Mouse (Mus musculus) stomach, embryonic 16.5 days (tissue): ENCODE results near the gene Spaca9. TPM values are rescaled to one million over a fixed set of nuclear protein-coding genes. Genes with fewer than 3 reads are reported as not detected.
A peak's percentile ranks its signal among the peaks of the same experiment; 100 is the strongest.

Experiments used
- ATAC-seq: fragments of 200-750 bp; cut with Nextera tagmentation; 2 replicates; pipeline ENCODE4 v1.8.0; 2017; ENCODE audit warnings: moderate number of reproducible peaks, moderate TSS enrichment; ENCODE audit not compliant: insufficient read depth, low FRiP score
- H3K27ac ChIP-seq: fragments of 300-500 bp; sonication (generic); 2 replicates; pipeline ENCODE4 v1.5.1; 2014; ENCODE audit warnings: low read length
- H3K27me3 ChIP-seq: fragments of 300-500 bp; sonication (generic); 2 replicates; pipeline ENCODE4 v1.6.1; 2014; ENCODE audit warnings: low read length, control low read depth, mixed read lengths; ENCODE audit not compliant: control insufficient read depth, insufficient read depth
- H3K36me3 ChIP-seq: fragments of 300-500 bp; sonication (generic); 2 replicates; pipeline ENCODE4 v1.6.1; 2014; ENCODE audit warnings: low read length; ENCODE audit not compliant: control insufficient read depth, insufficient read depth
- H3K4me1 ChIP-seq: fragments of 300-500 bp; sonication (generic); 2 replicates; pipeline ENCODE4 v1.6.1; 2014; ENCODE audit warnings: low read length, control low read depth, mixed read lengths; ENCODE audit not compliant: control insufficient read depth, insufficient read depth
- H3K4me2 ChIP-seq: fragments of 300-500 bp; sonication (generic); 2 replicates; pipeline ENCODE4 v1.6.1; 2014; ENCODE audit warnings: low read depth, low read length, mixed read lengths
- H3K4me3 ChIP-seq: fragments of 300-500 bp; sonication (generic); replicated peaks from 2 replicates; pipeline ENCODE4 v1.5.1; 2014; ENCODE audit warnings: mild to moderate bottlenecking, low read length
- H3K9ac ChIP-seq: fragments of 300-500 bp; sonication (generic); 2 replicates; pipeline ENCODE4 v1.6.1; 2014; ENCODE audit warnings: low read length
- H3K9me3 ChIP-seq: fragments of 300-500 bp; sonication (generic); replicated peaks from 2 replicates; pipeline ENCODE4 v1.6.1; 2016; ENCODE audit warnings: low read length, control low read depth; ENCODE audit not compliant: control insufficient read depth
- WGBS: fragments of 180-500 bp; shearing (Covaris S2); extraction: QIAGEN DNeasy Blood & Tissue Kit; methylation state at CpG from one replicate; pipeline ENCODE4 v1.1.7; 2014; 5-methylcytosine and 5-hydroxymethylcytosine counted together
- polyA plus RNA-seq: library from polyadenylated mRNA; unstranded; fragments of >200 nt; fragmentation: Nextera tagmentation; extraction: Ambion mirVana; gene quantifications from 2 replicates; pipeline ENCODE4 v1.2.1, GENCODE M21; 2015

Spaca9 gene
- polyA plus RNA-seq, 1 experiment from 2014 or later, result 1.3 TPM

GRCm38 (mm10) chr2:28685895-28686294 is 13.6 kb downstream of the Spaca9 start:
- WGBS, result 83% methylated on average over 7 of the region's 7 CpGs
- no peaks in the 10 kb centered on the region for H3K4me1 ChIP-seq
- H3K36me3 ChIP-seq, result no peaks in the 10 kb centered on the region; the same call in 1 of the 2 replicates
- ATAC-seq, result no peak
- H3K4me3 ChIP-seq, result no peak overlapping the region
- no peaks in the 10 kb centered on the region for H3K27me3 ChIP-seq
- H3K9me3 ChIP-seq, result no peaks in the 10 kb centered on the region
- H3K9ac ChIP-seq, result no peak overlapping the region
- H3K4me2 ChIP-seq, result no peak overlapping the region
- no peak overlapping the region for H3K27ac ChIP-seq

DNA sequence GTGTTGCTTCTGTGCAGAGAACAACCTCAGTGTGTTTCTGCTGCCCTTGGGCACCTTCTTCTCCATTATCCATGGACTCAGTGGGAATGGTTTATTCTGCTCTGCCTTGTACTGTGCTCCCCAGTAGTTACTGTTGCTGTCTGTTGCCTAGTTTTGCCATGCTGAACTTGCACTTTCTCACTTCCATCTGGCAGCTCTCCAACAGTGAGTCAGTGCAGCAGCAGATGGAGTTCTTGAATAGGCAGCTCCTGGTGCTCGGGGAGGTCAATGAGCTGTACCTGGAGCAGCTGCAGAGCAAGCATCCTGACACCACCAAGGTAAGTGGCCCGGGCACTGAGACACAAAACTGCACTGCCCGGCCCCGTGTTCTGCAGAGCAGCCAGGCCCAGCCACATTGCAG is 17.8 kb downstream of the Spaca9 start:
- Histone ChIP-seq H3K27ac (no peak overlapping the region), H3K9ac (no peak overlapping the region), H3K4me3 (no peak overlapping the region), H3K27me3 (no peaks in the 10 kb centered on the region), H3K4me1 (no peaks in the 10 kb centered on the region), H3K4me2 (no peak overlapping the region), H3K9me3 (no peaks in the 10 kb centered on the region), H3K36me3 (no peaks in the 10 kb centered on the region; the same call in 1 of the 2 replicates)
- no peak for ATAC-seq
- WGBS, result 79% methylated on average over 4 of the region's 4 CpGs

- no peaks in the 10 kb centered on the region for H3K27me3 ChIP-seq
- no peaks in the 10 kb centered on the region; the same call in none of the 2 replicates for H3K36me3 ChIP-seq
- H3K9ac ChIP-seq, result no peak overlapping the region
- H3K4me1 ChIP-seq, result no peaks in the 10 kb centered on the region
- 31% methylated on average over 4 of the region's 4 CpGs for WGBS
- no peak overlapping the region for H3K4me3 ChIP-seq
- H3K9me3 ChIP-seq, result no peaks in the 10 kb centered on the region
- H3K27ac ChIP-seq, result no peak overlapping the region
- no peak overlapping the region for H3K4me2 ChIP-seq
- no peak for ATAC-seq
These were observed 18.8 kb downstream of the Spaca9 start for GRCm38 (mm10) chr2:28680710-28681109.

- H3K4me1 ChIP-seq, result no peaks in the 10 kb centered on the region
- no peak overlapping the region for H3K4me3 ChIP-seq
- no peak overlapping the region for H3K4me2 ChIP-seq
- peak overlapping the region; percentile 43; the same call in 1 of the 2 replicates for H3K27ac ChIP-seq
- H3K9me3 ChIP-seq, result no peaks in the 10 kb centered on the region
- H3K9ac ChIP-seq, result no peak overlapping the region
- peak; percentile 85 for ATAC-seq
- H3K36me3 ChIP-seq, result peaks cover 5% of the 10 kb centered on the region
- 79% methylated on average over 8 of the region's 8 CpGs for WGBS
- H3K27me3 ChIP-seq, result no peaks in the 10 kb centered on the region
These were observed 23.5 kb downstream of the Spaca9 start for GRCm38 (mm10) chr2:28676005-28676404.

DNA sequence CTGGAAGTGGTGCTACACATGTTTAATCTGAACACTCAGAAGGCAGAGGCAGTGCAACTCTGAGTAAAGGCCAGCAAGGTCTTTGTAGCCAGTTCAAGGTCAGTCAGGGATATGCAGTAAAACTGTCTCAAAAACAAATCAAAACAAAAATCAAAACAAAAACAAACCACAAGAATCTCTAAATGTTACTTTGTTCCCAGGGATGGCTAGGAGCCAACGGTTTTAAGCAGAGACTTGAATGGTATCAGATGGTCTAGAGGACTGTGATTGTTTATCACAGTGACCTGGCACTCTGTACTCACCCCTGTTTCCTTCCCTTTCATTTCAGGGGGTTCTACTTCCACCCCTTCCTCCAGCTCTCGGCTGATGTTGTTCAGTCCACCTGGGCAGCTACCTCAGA is 28.1 kb downstream of the Spaca9 start:
- Histone ChIP-seq H3K27ac (no peak overlapping the region), H3K4me1 (no peaks in the 10 kb centered on the region), H3K27me3 (no peaks in the 10 kb centered on the region), H3K9ac (no peak overlapping the region), H3K9me3 (no peaks in the 10 kb centered on the region), H3K36me3 (peaks cover 5% of the 10 kb centered on the region; the same call in 1 of the 2 replicates), H3K4me3 (no peak overlapping the region), H3K4me2 (no peak overlapping the region)
- ATAC-seq, result no peak
- 80% methylated on average over 2 of the region's 2 CpGs for WGBS

- no peaks in the 10 kb centered on the region for H3K36me3 ChIP-seq
- H3K9me3 ChIP-seq, result no peaks in the 10 kb centered on the region
- H3K4me3 ChIP-seq, result no peak overlapping the region
- H3K4me1 ChIP-seq, result no peaks in the 10 kb centered on the region
- H3K4me2 ChIP-seq, result no peak overlapping the region
- no peak overlapping the region for H3K9ac ChIP-seq
- H3K27ac ChIP-seq, result no peak overlapping the region
- no peak for ATAC-seq
- WGBS, result 65% methylated on average over 3 of the region's 3 CpGs
- H3K27me3 ChIP-seq, result no peaks in the 10 kb centered on the region
These were observed 33.7 kb downstream of the Spaca9 start for GRCm38 (mm10) chr2:28665818-28666217.

DNA sequence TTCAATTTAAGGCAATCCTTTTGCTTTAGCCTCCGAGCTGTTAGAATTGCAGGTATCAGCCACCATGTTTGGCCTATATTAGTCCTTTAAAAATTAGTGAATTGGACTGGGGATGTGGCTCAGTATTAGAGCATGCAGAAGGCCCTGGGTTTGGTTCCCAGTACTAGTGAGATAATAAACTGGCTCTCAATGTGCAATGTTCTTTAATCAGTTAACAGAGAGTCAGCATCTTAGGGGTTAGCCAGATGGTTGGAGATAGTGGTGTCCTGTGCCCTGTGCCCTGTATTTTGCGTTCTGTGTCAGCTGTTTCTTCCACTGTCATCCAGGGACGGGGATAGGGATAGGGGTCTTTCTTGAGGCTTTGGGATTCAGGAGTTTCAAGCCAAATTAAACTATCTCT is 36.6 kb downstream of the Spaca9 start:
- no peak for ATAC-seq
- 92% methylated on average over 3 of the region's 3 CpGs for WGBS
- Histone ChIP-seq H3K36me3 (no peaks in the 10 kb centered on the region), H3K9me3 (no peaks in the 10 kb centered on the region), H3K4me2 (no peak overlapping the region), H3K27me3 (no peaks in the 10 kb centered on the region), H3K4me3 (no peak overlapping the region), H3K4me1 (no peaks in the 10 kb centered on the region), H3K27ac (no peak overlapping the region), H3K9ac (no peak overlapping the region)

GRCm38 (mm10) chr2:28656216-28656615 is 43.3 kb downstream of the Spaca9 start:
- ATAC-seq, result no peak
- H3K27me3 ChIP-seq, result no peaks in the 10 kb centered on the region
- no peak overlapping the region for H3K4me2 ChIP-seq
- H3K36me3 ChIP-seq, result no peaks in the 10 kb centered on the region; the same call in 1 of the 2 replicates
- H3K9ac ChIP-seq, result no peak overlapping the region
- WGBS, result 74% methylated on average over 8 of the region's 8 CpGs
- H3K4me3 ChIP-seq, result no peak overlapping the region
- H3K27ac ChIP-seq, result no peak overlapping the region
- no peaks in the 10 kb centered on the region for H3K4me1 ChIP-seq
- H3K9me3 ChIP-seq, result no peaks in the 10 kb centered on the region

DNA sequence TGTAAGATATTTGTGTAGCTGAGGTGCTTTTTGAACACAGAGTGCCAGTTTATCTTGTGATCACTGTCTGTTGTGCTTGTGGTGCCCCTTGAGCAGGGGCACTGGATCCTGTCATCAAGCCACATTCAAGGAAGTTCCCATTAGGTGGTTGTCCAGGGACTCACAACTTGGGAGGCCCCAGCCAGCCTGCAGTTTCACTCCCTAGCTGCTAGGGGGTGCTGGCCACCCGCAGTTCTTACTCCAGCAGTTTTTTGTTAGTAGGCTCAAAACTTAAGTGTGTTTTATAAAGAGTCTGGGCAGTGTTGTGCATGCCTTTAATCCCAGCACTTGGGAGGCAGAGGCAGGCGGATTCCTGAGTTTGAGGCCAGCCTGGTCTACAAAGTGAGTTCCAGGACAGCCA is 45.2 kb downstream of the Spaca9 start:
- Histone ChIP-seq H3K4me2 (no peak overlapping the region), H3K4me3 (no peak overlapping the region), H3K36me3 (no peaks in the 10 kb centered on the region; the same call in 1 of the 2 replicates), H3K9ac (no peak overlapping the region), H3K27ac (no peak overlapping the region), H3K4me1 (no peaks in the 10 kb centered on the region), H3K9me3 (no peaks in the 10 kb centered on the region), H3K27me3 (no peaks in the 10 kb centered on the region)
- 65% methylated on average over 2 of the region's 2 CpGs for WGBS
- ATAC-seq, result no peak

GRCm38 (mm10) chr2:28653351-28653750 is 46.2 kb downstream of the Spaca9 start:
- Histone ChIP-seq H3K4me1 (no peaks in the 10 kb centered on the region), H3K9ac (no peak overlapping the region), H3K27ac (no peak overlapping the region), H3K9me3 (no peaks in the 10 kb centered on the region), H3K4me2 (no peak overlapping the region), H3K27me3 (no peaks in the 10 kb centered on the region), H3K4me3 (no peak overlapping the region), H3K36me3 (no peaks in the 10 kb centered on the region; the same call in 1 of the 2 replicates)
- WGBS, result 94% methylated on average over 7 of the region's 7 CpGs
- no peak for ATAC-seq
